Mouse (Mus musculus) liver, postnatal 0 days (tissue): ENCODE data around the gene Ugt1a5.

ENCODE experiments used
- CTCF ChIP-seq: sonication (generic); IDR thresholded peaks from 2 replicates; pipeline ENCODE4 v1.5.1; 2016; ENCODE audit warnings: antibody characterized with exemption, low read depth
- EP300 ChIP-seq: IDR thresholded peaks from 2 replicates; pipeline ENCODE4 v1.6.1; 2016; ENCODE audit warnings: antibody characterized with exemption, low read depth, mild to moderate bottlenecking

DNA sequence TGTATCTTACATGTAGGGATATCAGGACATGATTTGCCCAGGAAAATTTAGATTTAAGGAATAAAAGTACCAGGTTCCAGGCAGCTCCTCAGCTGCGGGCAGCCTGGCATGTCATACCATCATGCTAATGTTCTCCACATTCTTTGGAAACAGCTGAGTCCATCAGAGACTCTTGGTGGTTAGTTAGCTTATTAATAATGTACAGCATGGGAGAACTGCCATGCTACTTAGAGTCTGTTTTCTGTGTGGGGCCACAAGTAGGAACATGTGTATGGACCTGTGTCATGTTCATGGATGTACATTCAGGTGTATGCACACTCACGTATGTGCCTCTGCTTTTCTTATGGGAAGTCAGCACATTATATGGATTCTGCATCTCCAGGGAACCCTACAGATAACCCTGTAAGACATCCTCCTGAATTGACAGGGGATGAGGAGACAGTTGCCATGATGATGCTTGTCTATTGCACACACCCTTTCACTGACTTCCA, 48.7 kb downstream of the Ugt1a5 start:
- TF ChIP-seq CTCF (no peak), EP300 (no peak)
